Mouse (Mus musculus) 3134 (cell line): ENCODE measurements around the gene Arhgef39.
A peak's percentile ranks its signal among the peaks of the same experiment; 100 is the strongest.
"Not testable (repeated sequence)": the region's sequence is repeated elsewhere in the genome, so short reads cannot be mapped to it uniquely, and the experiment has no call there.

Experiments used
- DNase-seq: peaks from one replicate; pipeline ENCODE4 v3.0.0-alpha.2; 2011; ENCODE audit warnings: low spot score; ENCODE audit not compliant: insufficient read length; ENCODE audit errors: extremely low read depth

Arhgef39 gene

GRCm38 (mm10) chr4:43508666-43508997, 9.1 kb upstream of the Arhgef39 start:
- DNase-seq, result no peak

GRCm38 (mm10) chr4:43507938-43508665, 8.6 kb upstream of the Arhgef39 start:
- DNase-seq, result peak; percentile 86

GRCm38 (mm10) chr4:43506536-43507185, 7.2 kb upstream of the Arhgef39 start, which contains the start of gene Car9:
TSS of gene Car9 (plus strand) at chr4:43506966.
- DNase-seq, result peak; percentile 70

- DNase-seq, result no peak
Observed at GRCm38 (mm10) chr4:43506074-43506473, 6.6 kb upstream of the Arhgef39 start.

GRCm38 (mm10) chr4:43504269-43504668, 4.8 kb upstream of the Arhgef39 start:
- no peak for DNase-seq

- no peak for DNase-seq
Observed at GRCm38 (mm10) chr4:43503506-43503905, 4.0 kb upstream of the Arhgef39 start.

- DNase-seq, result no peak
Observed at GRCm38 (mm10) chr4:43503041-43503440, 3.5 kb upstream of the Arhgef39 start.

- DNase-seq, result no peak
Observed at GRCm38 (mm10) chr4:43498983-43499382, 512 bp downstream of the Arhgef39 start.

GRCm38 (mm10) chr4:43497946-43498345, 1.5 kb downstream of the Arhgef39 start:
- DNase-seq, result no peak

- DNase-seq, result no peak
Observed at GRCm38 (mm10) chr4:43497405-43497804, 2.1 kb downstream of the Arhgef39 start.

GRCm38 (mm10) chr4:43496587-43496986, 2.9 kb downstream of the Arhgef39 start:
- no peak for DNase-seq

GRCm38 (mm10) chr4:43493846-43494240, 5.7 kb downstream of the Arhgef39 start:
- no peak for DNase-seq

GRCm38 (mm10) chr4:43493186-43493845, 6.2 kb downstream of the Arhgef39 start:
- DNase-seq, result peak; percentile 97

GRCm38 (mm10) chr4:43492821-43493185, 6.7 kb downstream of the Arhgef39 start, which contains the start of gene Ccdc107:
TSS of gene Ccdc107 (plus strand) at chr4:43492900.
- DNase-seq, result peak; percentile 99

GRCm38 (mm10) chr4:43492101-43492820, 7.2 kb downstream of the Arhgef39 start:
- DNase-seq, result no peak

- DNase-seq, result no peak
Observed at GRCm38 (mm10) chr4:43490801-43491200, 8.7 kb downstream of the Arhgef39 start.

GRCm38 (mm10) chr4:43489611-43490010, 9.9 kb downstream of the Arhgef39 start:
- no peak for DNase-seq

GRCm38 (mm10) chr4:43485666-43486065, 13.8 kb downstream of the Arhgef39 start:
- DNase-seq, result not testable (repeated sequence)

GRCm38 (mm10) chr4:43483535-43484091, 15.9 kb downstream of the Arhgef39 start, which contains the start of gene Sit1:
TSS of gene Sit1 (minus strand) at chr4:43483734.
- DNase-seq, result no peak

- peak; percentile 86 for DNase-seq
Observed at GRCm38 (mm10) chr4:43482591-43482990, 16.9 kb downstream of the Arhgef39 start.
